Mouse (Mus musculus) T-cell, adult 2 months (primary cell): Measurements from ENCODE around the gene Tnfrsf25.

Experiments
- DNase-seq: peaks from one replicate; pipeline ENCODE4 v3.0.0; 2022; ENCODE audit warnings: low spot score

The Tnfrsf25 gene

GRCm38 (mm10) chr4:152092751-152093293, 22.9 kb upstream of the Tnfrsf25 start:
- DNase-seq = no peak

GRCm38 (mm10) chr4:152094233-152094632, 21.5 kb upstream of the Tnfrsf25 start:
- DNase-seq = no peak

GRCm38 (mm10) chr4:152095937-152096910, 19.5 kb upstream of the Tnfrsf25 start:
- DNase-seq = peak; percentile 69

- DNase-seq = no peak
These were observed 18.8 kb upstream of the Tnfrsf25 start for GRCm38 (mm10) chr4:152096927-152097326.

- DNase-seq = no peak
These were observed 17.6 kb upstream of the Tnfrsf25 start for GRCm38 (mm10) chr4:152097911-152098799.

- no peak for DNase-seq
These were observed 15.2 kb upstream of the Tnfrsf25 start for GRCm38 (mm10) chr4:152100541-152100940.

GRCm38 (mm10) chr4:152101081-152101653, 14.6 kb upstream of the Tnfrsf25 start:
- no peak for DNase-seq

- no peak for DNase-seq
These were observed 13.8 kb upstream of the Tnfrsf25 start for GRCm38 (mm10) chr4:152101921-152102320.

GRCm38 (mm10) chr4:152103025-152103424, 12.7 kb upstream of the Tnfrsf25 start:
- peak; percentile 71 for DNase-seq

GRCm38 (mm10) chr4:152106746-152107145, 9.0 kb upstream of the Tnfrsf25 start:
- DNase-seq = no peak

- DNase-seq = no peak
These were observed 8.2 kb upstream of the Tnfrsf25 start for GRCm38 (mm10) chr4:152107493-152107892.

GRCm38 (mm10) chr4:152107971-152108509, 7.7 kb upstream of the Tnfrsf25 start:
- DNase-seq = no peak

- DNase-seq = no peak
These were observed 7.1 kb upstream of the Tnfrsf25 start for GRCm38 (mm10) chr4:152108673-152109072.

- no peak for DNase-seq
These were observed 6.2 kb upstream of the Tnfrsf25 start for GRCm38 (mm10) chr4:152109509-152109908.

- DNase-seq = no peak
These were observed 5.0 kb upstream of the Tnfrsf25 start for GRCm38 (mm10) chr4:152110689-152111088.

GRCm38 (mm10) chr4:152112329-152112728, 3.4 kb upstream of the Tnfrsf25 start:
- DNase-seq = no peak

- no peak for DNase-seq
These were observed 1.7 kb upstream of the Tnfrsf25 start for GRCm38 (mm10) chr4:152114080-152114479.

GRCm38 (mm10) chr4:152117538-152117937, 1.8 kb downstream of the Tnfrsf25 start:
- DNase-seq = no peak

- peak; percentile 56 for DNase-seq
These were observed 3.9 kb downstream of the Tnfrsf25 start for GRCm38 (mm10) chr4:152119396-152120292.
